Mouse (Mus musculus): ENCODE data around the gene Clec4d. TPM values are rescaled to one million over a fixed set of nuclear protein-coding genes. Genes with fewer than 3 reads are reported as not detected.
"Not testable (repeated sequence)": the region's sequence is repeated elsewhere in the genome, so short reads cannot be mapped to it uniquely, and the experiment has no call there.

Gene Clec4d
- polyA plus RNA-seq, 1 experiment from 2014 or later = not detected

GRCm38 (mm10) chr6:123266945-123267344, 5.0 kb downstream of the Clec4d start:
- no peaks in the 10 kb centered on the region for H3K36me3 ChIP-seq (replicated peaks)
- no peak overlapping the region for H3K4me3 ChIP-seq
- no peak overlapping the region for H3K4me2 ChIP-seq
- H3K27me3 ChIP-seq (replicated peaks) = no peaks in the 10 kb centered on the region
- H3K27ac ChIP-seq = no peak overlapping the region
- no peaks in the 10 kb centered on the region for H3K9me3 ChIP-seq
- no peak for ATAC-seq (replicated peaks)
- WGBS = 90% methylated on average over 5 of the region's 5 CpGs
- H3K9ac ChIP-seq = no peak overlapping the region
- H3K4me1 ChIP-seq = no peaks in the 10 kb centered on the region

- H3K4me3 ChIP-seq = no peak overlapping the region
- ATAC-seq (replicated peaks) = no peak
- no peaks in the 10 kb centered on the region for H3K4me1 ChIP-seq
- no peaks in the 10 kb centered on the region for H3K27me3 ChIP-seq (replicated peaks)
- H3K36me3 ChIP-seq (replicated peaks) = no peaks in the 10 kb centered on the region
- WGBS = 88% methylated on average over 2 of the region's 2 CpGs
- H3K9me3 ChIP-seq = no peaks in the 10 kb centered on the region
- no peak overlapping the region for H3K9ac ChIP-seq
- no peak overlapping the region for H3K4me2 ChIP-seq
- H3K27ac ChIP-seq = no peak overlapping the region
Measured at GRCm38 (mm10) chr6:123279443-123279842, 17.5 kb downstream of the Clec4d start.

- H3K36me3 ChIP-seq (replicated peaks) = no peaks in the 10 kb centered on the region
- H3K4me3 ChIP-seq = no peak overlapping the region
- ATAC-seq (replicated peaks) = no peak
- H3K4me1 ChIP-seq = no peaks in the 10 kb centered on the region
- no peaks in the 10 kb centered on the region for H3K27me3 ChIP-seq (replicated peaks)
- 91% methylated on average over 2 of the region's 2 CpGs for WGBS
- no peaks in the 10 kb centered on the region for H3K9me3 ChIP-seq
- H3K4me2 ChIP-seq = no peak overlapping the region
- H3K27ac ChIP-seq = no peak overlapping the region
- H3K9ac ChIP-seq = no peak overlapping the region
Measured at GRCm38 (mm10) chr6:123286311-123286710, 24.4 kb downstream of the Clec4d start.

GRCm38 (mm10) chr6:123288931-123289330, 27.0 kb downstream of the Clec4d start:
- H3K4me3 ChIP-seq = no peak overlapping the region
- no peak overlapping the region for H3K4me2 ChIP-seq
- H3K4me1 ChIP-seq = no peaks in the 10 kb centered on the region
- WGBS = 87% methylated on average over 10 of the region's 10 CpGs
- no peak overlapping the region for H3K27ac ChIP-seq
- no peaks in the 10 kb centered on the region for H3K36me3 ChIP-seq (replicated peaks)
- H3K9ac ChIP-seq = no peak overlapping the region
- no peaks in the 10 kb centered on the region for H3K27me3 ChIP-seq (replicated peaks)
- ATAC-seq (replicated peaks) = no peak
- H3K9me3 ChIP-seq = no peaks in the 10 kb centered on the region

GRCm38 (mm10) chr6:123289753-123290152, 27.8 kb downstream of the Clec4d start, which contains the start of gene Clec4e:
Gene Clec4e (minus strand): TSS chr6:123289870.
- Histone ChIP-seq H3K27ac (no peak within 1 kb of the TSS), H3K9ac (no peak within 1 kb of the TSS), H3K27me3 (replicated peaks) (no peaks in the 10 kb centered on the region), H3K4me3 (no peak within 1 kb of the TSS), H3K9me3 (no peaks in the 10 kb centered on the region), H3K4me2 (no peak within 1 kb of the TSS), H3K36me3 (replicated peaks) (no peaks in the 10 kb centered on the region), H3K4me1 (no peaks in the 10 kb centered on the region)
- WGBS = 90% methylated on average over 4 of the region's 4 CpGs
- no peak for ATAC-seq (replicated peaks)

- ATAC-seq (replicated peaks) = no peak
- Histone ChIP-seq H3K27ac (no peak overlapping the region), H3K36me3 (replicated peaks) (no peaks in the 10 kb centered on the region), H3K9ac (no peak overlapping the region), H3K9me3 (no peaks in the 10 kb centered on the region), H3K4me3 (no peak overlapping the region), H3K27me3 (replicated peaks) (no peaks in the 10 kb centered on the region), H3K4me2 (no peak overlapping the region), H3K4me1 (no peaks in the 10 kb centered on the region)
- 97% methylated on average over 1 of the region's 1 CpGs for WGBS
Measured at GRCm38 (mm10) chr6:123292751-123293400, 31.0 kb downstream of the Clec4d start.

GRCm38 (mm10) chr6:123293509-123293908, 31.6 kb downstream of the Clec4d start:
- not testable (repeated sequence) for H3K4me1 ChIP-seq; H3K9me3 ChIP-seq; H3K36me3 ChIP-seq (replicated peaks); H3K27me3 ChIP-seq (replicated peaks); H3K4me3 ChIP-seq; H3K27ac ChIP-seq; H3K9ac ChIP-seq; ATAC-seq (replicated peaks); H3K4me2 ChIP-seq
- WGBS = 95% methylated on average over 11 of the region's 11 CpGs

- no peaks in the 10 kb centered on the region for H3K9me3 ChIP-seq
- H3K4me1 ChIP-seq = no peaks in the 10 kb centered on the region
- WGBS = 85% methylated on average over 1 of the region's 1 CpGs
- H3K4me3 ChIP-seq = no peak overlapping the region
- no peaks in the 10 kb centered on the region for H3K36me3 ChIP-seq (replicated peaks)
- no peak overlapping the region for H3K4me2 ChIP-seq
- H3K27ac ChIP-seq = no peak overlapping the region
- no peaks in the 10 kb centered on the region for H3K27me3 ChIP-seq (replicated peaks)
- H3K9ac ChIP-seq = no peak overlapping the region
- no peak for ATAC-seq (replicated peaks)
Measured at GRCm38 (mm10) chr6:123296687-123297086, 34.8 kb downstream of the Clec4d start.

- not testable (repeated sequence) for H3K4me3 ChIP-seq; ATAC-seq (replicated peaks); H3K27ac ChIP-seq; H3K36me3 ChIP-seq (replicated peaks); H3K9me3 ChIP-seq; H3K9ac ChIP-seq; H3K4me2 ChIP-seq; H3K4me1 ChIP-seq; H3K27me3 ChIP-seq (replicated peaks)
- 92% methylated on average over 7 of the region's 7 CpGs for WGBS
Measured at GRCm38 (mm10) chr6:123306315-123306714, 44.4 kb downstream of the Clec4d start.

- H3K4me3 ChIP-seq = no peak within 1 kb of the TSS
- no peak within 1 kb of the TSS for H3K4me2 ChIP-seq
- H3K27ac ChIP-seq = no peak within 1 kb of the TSS
- 91% methylated on average over 2 of the region's 2 CpGs for WGBS
- H3K36me3 ChIP-seq (replicated peaks) = no peaks in the 10 kb centered on the region
- H3K9me3 ChIP-seq = no peaks in the 10 kb centered on the region
- H3K27me3 ChIP-seq (replicated peaks) = no peaks in the 10 kb centered on the region
- ATAC-seq (replicated peaks) = no peak
- H3K4me1 ChIP-seq = no peaks in the 10 kb centered on the region
- no peak within 1 kb of the TSS for H3K9ac ChIP-seq
Measured at GRCm38 (mm10) chr6:123308033-123308432, 46.1 kb downstream of the Clec4d start, which contains the start of gene Vmn2r19. Gene Vmn2r19 (plus strand): TSS chr6:123308333.

Other genes with a start within 250 kb of the Clec4d start
- gene Clec4b1, start 212.1 kb upstream of the Clec4d start, polyA plus RNA-seq (2015; fragmentation: Nextera tagmentation; extraction: Ambion mirVana) = not detected in 2 replicates
- gene Clec4a2, start 155.7 kb upstream of the Clec4d start, polyA plus RNA-seq (2015; fragmentation: Nextera tagmentation; extraction: Ambion mirVana) = 1.5 and 2.6 TPM in 2 replicates
- gene Clec4b2, start 89.2 kb upstream of the Clec4d start, polyA plus RNA-seq (2015; fragmentation: Nextera tagmentation; extraction: Ambion mirVana) = not detected in 2 replicates
- gene Clec4n, start 32.3 kb upstream of the Clec4d start, polyA plus RNA-seq (2015; fragmentation: Nextera tagmentation; extraction: Ambion mirVana) = 1.2 and 1.4 TPM in 2 replicates
- gene Clec4e, start 27.8 kb downstream of the Clec4d start, polyA plus RNA-seq (2015; fragmentation: Nextera tagmentation; extraction: Ambion mirVana) = not detected in 2 replicates
- gene Vmn2r19, start 46.2 kb downstream of the Clec4d start, polyA plus RNA-seq (2015; fragmentation: Nextera tagmentation; extraction: Ambion mirVana) = not detected in 2 replicates
- not detected in 2 replicates for gene Vmn2r20, start 156.0 kb downstream of the Clec4d start, polyA plus RNA-seq (2015; fragmentation: Nextera tagmentation; extraction: Ambion mirVana)

Data from midbrain, embryonic 15.5 days (tissue).